Mouse (Mus musculus): ENCODE results near the gene Mov10l1.

DNA sequence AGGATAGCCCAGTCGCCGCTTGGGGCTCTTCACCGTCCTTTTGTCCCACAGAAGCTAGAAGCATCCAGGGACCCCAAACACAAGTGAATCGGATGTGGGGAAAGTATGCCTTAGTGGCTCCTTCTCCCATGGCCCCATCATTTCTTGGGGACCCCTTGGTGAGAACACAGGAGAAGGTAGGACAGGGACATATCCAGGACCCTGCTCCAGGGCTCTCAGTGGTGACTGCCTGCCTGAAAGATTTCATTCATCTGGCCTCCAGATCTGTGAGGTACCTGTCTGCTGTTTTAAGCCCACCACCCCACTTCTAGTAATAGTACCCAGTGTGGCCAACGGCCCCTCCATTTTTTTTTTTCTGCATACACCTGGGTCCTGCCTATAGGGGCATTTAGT lies 79.8 kb downstream of the Mov10l1 start:
- TF ChIP-seq POLR2A (IDR thresholded peaks at IDR 0.05; ENCODE audit: borderline replicate concordance, insufficient read depth, low read length) (no peak), CTCF (IDR thresholded peaks at IDR 0.05; ENCODE audit: borderline replicate concordance, insufficient read depth, low read depth, low read length) (no peak)

All from cerebellum, adult 2 months (tissue).